Mouse (Mus musculus) ES-E14 (cell line): Measurements from ENCODE around the gene Ackr1.

Experiments
- CHD2 ChIP-seq: IDR thresholded peaks from 2 replicates; pipeline ENCODE4 v1.6.1; 2014; ENCODE audit warnings: mild to moderate bottlenecking, low read depth, low read length, inconsistent platforms
- HCFC1 ChIP-seq: IDR thresholded peaks from 2 replicates; pipeline ENCODE4 v1.6.1; 2012; ENCODE audit warnings: low read length, inconsistent platforms, borderline replicate concordance; ENCODE audit not compliant: insufficient read depth
- ZC3H11A ChIP-seq: IDR thresholded peaks from 2 replicates; pipeline ENCODE4 v1.6.1; 2012; ENCODE audit warnings: low read depth, mild to moderate bottlenecking, inconsistent platforms, low read length, borderline replicate concordance

DNA sequence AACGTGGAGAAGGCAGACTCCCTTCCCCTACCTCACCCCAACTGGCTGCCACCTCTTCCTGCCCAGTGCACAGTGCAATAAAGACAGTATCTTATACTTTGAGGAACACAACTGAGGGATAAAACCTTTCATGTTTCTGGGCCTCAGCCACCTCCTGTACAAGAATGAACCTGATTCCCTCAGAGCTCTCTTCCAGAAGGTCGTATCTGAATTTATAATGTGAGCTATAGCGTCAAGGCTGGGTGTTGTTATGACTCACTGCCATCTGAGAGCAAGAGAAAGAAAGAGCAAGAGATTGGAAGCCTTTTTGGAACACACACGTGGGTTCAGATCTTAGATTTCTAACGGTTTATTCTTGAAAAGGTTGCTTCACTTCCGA, 11.3 kb downstream of the Ackr1 start:
- no peak for TF ChIP-seq HCFC1
- no peak for TF ChIP-seq CHD2
- TF ChIP-seq ZC3H11A, result no peak
